Mouse (Mus musculus): Measurements from ENCODE around the gene Gm20388. TPM values are rescaled to one million over a fixed set of nuclear protein-coding genes. Genes with fewer than 3 reads are reported as not detected.

The Gm20388 gene
- total and polyA plus RNA-seq, 3 experiments: 0.02 to 0.05 TPM; not detected in 1

DNA sequence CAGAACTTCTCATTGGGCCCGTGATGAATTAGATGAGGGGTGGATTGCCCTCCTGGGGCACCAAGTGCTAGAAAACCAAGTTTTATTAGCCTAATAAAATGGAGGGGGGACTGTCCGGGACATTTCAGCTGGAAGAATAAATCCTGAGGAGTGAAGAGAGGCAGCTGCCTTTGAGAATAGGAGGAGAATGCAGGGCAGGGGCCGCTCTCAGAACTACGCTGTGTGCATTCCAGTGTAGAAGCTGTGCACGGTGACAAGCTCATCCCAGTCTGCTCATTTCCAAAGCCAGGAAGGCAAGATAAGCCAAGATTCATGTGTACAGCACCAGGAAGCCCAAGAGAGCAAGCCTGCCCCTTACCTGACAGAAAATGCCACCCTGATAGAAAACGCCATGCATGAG, 1487.4 kb downstream of the Gm20388 start:
- TF ChIP-seq CTCF (IDR thresholded peaks at IDR 0.05; ENCODE audit: low read depth, low read length): no peak
- no peak for TF ChIP-seq TAL1 (conservative IDR thresholded peaks at IDR 0.05; ENCODE audit: low read depth, low read length)
- no peak for TF ChIP-seq POLR2AphosphoS5 (IDR thresholded peaks at IDR 0.05; ENCODE audit: insufficient replicate concordance, low read depth, low read length)
- no peak for TF ChIP-seq GATA1 (IDR thresholded peaks at IDR 0.05; ENCODE audit: borderline replicate concordance, low read length)
- no peak for TF ChIP-seq GATA2 (IDR thresholded peaks at IDR 0.05; ENCODE audit: borderline replicate concordance, low read depth, low read length)
- Histone ChIP-seq H3K36me3 (replicated peaks) (no peaks in the 10 kb centered on the region), H3K9me3 (replicated peaks) (peaks cover 81% of the 10 kb centered on the region), H3K27me3 (ENCODE audit: insufficient read depth, low read length) (no peaks in the 10 kb centered on the region), H3K4me1 (ENCODE audit: insufficient read depth, low read depth, low read length) (no peaks in the 10 kb centered on the region), H3K4me3 (ENCODE audit: low read depth, low read length) (no peak overlapping the region)
- ATAC-seq (ENCODE audit: extremely low read depth, insufficient number of reproducible peaks, low FRiP score, poor library complexity, severe bottlenecking) (no peak), DNase-seq (ENCODE audit: low spot score) (no peak)

DNA sequence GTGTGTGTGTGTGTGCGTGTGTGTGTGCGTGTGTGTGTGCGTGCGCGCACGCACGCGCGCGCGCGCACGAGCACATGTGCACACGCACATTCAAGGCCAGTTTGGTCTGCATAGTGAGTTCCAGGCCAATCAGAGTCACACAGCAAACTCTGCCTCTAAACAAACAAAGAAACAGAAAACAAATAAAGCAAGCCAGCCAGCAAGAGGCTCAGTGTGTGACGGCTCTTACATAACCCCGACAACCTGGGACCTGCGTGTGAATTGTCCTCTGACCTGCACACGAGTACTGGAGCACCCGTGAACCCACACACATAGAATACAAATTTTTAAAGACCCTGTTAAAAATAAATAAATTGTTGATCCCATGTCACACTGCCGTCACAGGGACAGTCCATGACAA, 1488.1 kb downstream of the Gm20388 start:
- Histone ChIP-seq H3K27me3 (ENCODE audit: insufficient read depth, low read length) (no peaks in the 10 kb centered on the region), H3K9me3 (replicated peaks) (peaks cover 81% of the 10 kb centered on the region), H3K36me3 (replicated peaks) (no peaks in the 10 kb centered on the region), H3K4me1 (ENCODE audit: insufficient read depth, low read depth, low read length) (no peaks in the 10 kb centered on the region), H3K4me3 (ENCODE audit: low read depth, low read length) (no peak overlapping the region)
- no peak for DNase-seq (ENCODE audit: low spot score)
- TF ChIP-seq GATA2 (IDR thresholded peaks at IDR 0.05; ENCODE audit: borderline replicate concordance, low read depth, low read length): no peak
- TF ChIP-seq POLR2AphosphoS5 (IDR thresholded peaks at IDR 0.05; ENCODE audit: insufficient replicate concordance, low read depth, low read length): no peak
- TF ChIP-seq CTCF (IDR thresholded peaks at IDR 0.05; ENCODE audit: low read depth, low read length): no peak
- TF ChIP-seq GATA1 (IDR thresholded peaks at IDR 0.05; ENCODE audit: borderline replicate concordance, low read length): no peak
- TF ChIP-seq TAL1 (conservative IDR thresholded peaks at IDR 0.05; ENCODE audit: low read depth, low read length): no peak
- no peak for ATAC-seq (ENCODE audit: extremely low read depth, insufficient number of reproducible peaks, low FRiP score, poor library complexity, severe bottlenecking)

- no peak overlapping the region for H3K4me3 ChIP-seq (ENCODE audit: low read depth, low read length)
- no peaks in the 10 kb centered on the region for H3K4me1 ChIP-seq (ENCODE audit: insufficient read depth, low read depth, low read length)
- ATAC-seq (ENCODE audit: extremely low read depth, insufficient number of reproducible peaks, low FRiP score, poor library complexity, severe bottlenecking) (no peak), DNase-seq (ENCODE audit: low spot score) (no peak)
- TF ChIP-seq TAL1 (conservative IDR thresholded peaks at IDR 0.05; ENCODE audit: low read depth, low read length): no peak
- no peak for TF ChIP-seq POLR2AphosphoS5 (IDR thresholded peaks at IDR 0.05; ENCODE audit: insufficient replicate concordance, low read depth, low read length)
- no peak for TF ChIP-seq GATA2 (IDR thresholded peaks at IDR 0.05; ENCODE audit: borderline replicate concordance, low read depth, low read length)
- TF ChIP-seq CTCF (IDR thresholded peaks at IDR 0.05; ENCODE audit: low read depth, low read length): no peak
- TF ChIP-seq GATA1 (IDR thresholded peaks at IDR 0.05; ENCODE audit: borderline replicate concordance, low read length): no peak
- H3K36me3 ChIP-seq (replicated peaks): no peaks in the 10 kb centered on the region
- H3K9me3 ChIP-seq (replicated peaks): peaks cover 85% of the 10 kb centered on the region
- no peaks in the 10 kb centered on the region for H3K27me3 ChIP-seq (ENCODE audit: insufficient read depth, low read length)
Measured at GRCm38 (mm10) chr8:121399173-121399572, 1488.5 kb downstream of the Gm20388 start.

DNA sequence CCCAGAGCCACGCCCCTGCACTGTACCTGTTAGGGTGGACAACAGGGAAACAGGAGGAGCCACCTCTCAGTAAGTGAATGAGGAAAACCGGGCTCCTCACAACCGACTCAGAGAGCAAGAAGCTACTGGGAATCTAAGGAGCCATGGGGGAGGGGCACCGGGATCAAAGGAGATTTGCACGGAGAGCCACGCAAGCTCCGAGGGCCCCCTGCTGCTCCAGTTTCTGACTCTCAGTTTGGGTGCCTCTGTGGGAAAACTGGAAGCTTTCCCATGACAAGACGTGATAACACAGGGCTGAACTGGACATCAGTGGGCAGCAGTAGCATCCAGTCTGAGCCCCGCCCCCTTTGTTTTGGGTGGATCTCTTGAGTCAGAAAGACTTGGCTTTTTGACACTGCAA, 1489.9 kb downstream of the Gm20388 start:
- TF ChIP-seq GATA1 (IDR thresholded peaks at IDR 0.05; ENCODE audit: borderline replicate concordance, low read length) (no peak), CTCF (IDR thresholded peaks at IDR 0.05; ENCODE audit: low read depth, low read length) (no peak), POLR2AphosphoS5 (IDR thresholded peaks at IDR 0.05; ENCODE audit: insufficient replicate concordance, low read depth, low read length) (no peak), TAL1 (conservative IDR thresholded peaks at IDR 0.05; ENCODE audit: low read depth, low read length) (no peak), GATA2 (IDR thresholded peaks at IDR 0.05; ENCODE audit: borderline replicate concordance, low read depth, low read length) (no peak)
- Histone ChIP-seq H3K27me3 (ENCODE audit: insufficient read depth, low read length) (no peaks in the 10 kb centered on the region), H3K4me1 (ENCODE audit: insufficient read depth, low read depth, low read length) (no peaks in the 10 kb centered on the region), H3K4me3 (ENCODE audit: low read depth, low read length) (no peak overlapping the region), H3K9me3 (replicated peaks) (peaks cover 85% of the 10 kb centered on the region), H3K36me3 (replicated peaks) (no peaks in the 10 kb centered on the region)
- ATAC-seq (ENCODE audit: extremely low read depth, insufficient number of reproducible peaks, low FRiP score, poor library complexity, severe bottlenecking): no peak
- DNase-seq (ENCODE audit: low spot score): no peak

DNA sequence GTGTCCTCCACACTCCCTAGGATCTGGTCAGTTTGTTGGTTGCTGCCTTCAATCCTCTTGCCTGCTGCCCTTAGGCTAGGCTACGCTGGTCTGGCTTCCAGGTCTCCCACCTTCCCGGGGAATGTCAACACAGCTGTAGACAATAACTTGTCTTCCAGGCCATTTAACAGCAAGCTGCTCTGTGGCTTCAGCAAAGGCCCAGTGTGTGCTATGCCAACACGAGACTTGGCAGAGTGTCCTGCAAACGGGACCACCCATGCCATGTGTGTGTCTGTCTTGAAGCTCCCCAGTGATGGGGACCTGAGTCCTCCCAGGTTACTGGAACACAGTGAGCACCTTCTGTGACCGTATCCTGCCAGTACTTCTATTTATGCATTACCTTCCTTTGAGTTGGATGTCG, 1493.2 kb downstream of the Gm20388 start:
- DNase-seq (ENCODE audit: low spot score) (no peak), ATAC-seq (ENCODE audit: extremely low read depth, insufficient number of reproducible peaks, low FRiP score, poor library complexity, severe bottlenecking) (no peak)
- Histone ChIP-seq H3K27me3 (ENCODE audit: insufficient read depth, low read length) (no peaks in the 10 kb centered on the region), H3K36me3 (replicated peaks) (no peaks in the 10 kb centered on the region), H3K9me3 (replicated peaks) (peaks cover 55% of the 10 kb centered on the region), H3K4me1 (ENCODE audit: insufficient read depth, low read depth, low read length) (no peaks in the 10 kb centered on the region), H3K4me3 (ENCODE audit: low read depth, low read length) (no peak overlapping the region)
- TF ChIP-seq POLR2AphosphoS5 (IDR thresholded peaks at IDR 0.05; ENCODE audit: insufficient replicate concordance, low read depth, low read length) (no peak), GATA1 (IDR thresholded peaks at IDR 0.05; ENCODE audit: borderline replicate concordance, low read length) (no peak), CTCF (IDR thresholded peaks at IDR 0.05; ENCODE audit: low read depth, low read length) (no peak), GATA2 (IDR thresholded peaks at IDR 0.05; ENCODE audit: borderline replicate concordance, low read depth, low read length) (no peak), TAL1 (conservative IDR thresholded peaks at IDR 0.05; ENCODE audit: low read depth, low read length) (no peak)

DNA sequence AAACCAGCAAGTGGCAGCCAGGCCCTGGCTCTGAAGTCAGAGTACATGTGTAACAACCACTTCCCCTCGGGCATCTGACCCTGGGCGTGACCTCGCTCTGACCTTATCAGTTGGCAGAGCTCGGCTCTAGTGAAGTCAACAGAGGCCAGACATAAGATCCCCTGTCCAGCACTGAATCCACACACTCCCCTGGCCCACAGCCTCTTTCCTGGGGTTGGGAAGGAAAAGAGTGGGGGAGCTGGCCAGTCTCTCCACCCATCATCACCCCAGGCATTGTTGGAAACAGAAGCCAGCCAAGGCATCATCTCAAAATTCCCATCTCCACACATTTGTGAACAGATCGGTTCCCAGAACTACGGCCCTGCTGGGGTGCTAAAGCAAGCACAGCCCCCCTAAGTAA, 1507.4 kb downstream of the Gm20388 start:
- Histone ChIP-seq H3K9me3 (replicated peaks) (peaks cover 78% of the 10 kb centered on the region), H3K27me3 (ENCODE audit: insufficient read depth, low read length) (no peaks in the 10 kb centered on the region), H3K4me3 (ENCODE audit: low read depth, low read length) (no peak overlapping the region), H3K36me3 (replicated peaks) (no peaks in the 10 kb centered on the region), H3K4me1 (ENCODE audit: insufficient read depth, low read depth, low read length) (no peaks in the 10 kb centered on the region)
- no peak for ATAC-seq (ENCODE audit: extremely low read depth, insufficient number of reproducible peaks, low FRiP score, poor library complexity, severe bottlenecking)
- no peak for DNase-seq (ENCODE audit: low spot score)
- no peak for TF ChIP-seq TAL1 (conservative IDR thresholded peaks at IDR 0.05; ENCODE audit: low read depth, low read length)

DNA sequence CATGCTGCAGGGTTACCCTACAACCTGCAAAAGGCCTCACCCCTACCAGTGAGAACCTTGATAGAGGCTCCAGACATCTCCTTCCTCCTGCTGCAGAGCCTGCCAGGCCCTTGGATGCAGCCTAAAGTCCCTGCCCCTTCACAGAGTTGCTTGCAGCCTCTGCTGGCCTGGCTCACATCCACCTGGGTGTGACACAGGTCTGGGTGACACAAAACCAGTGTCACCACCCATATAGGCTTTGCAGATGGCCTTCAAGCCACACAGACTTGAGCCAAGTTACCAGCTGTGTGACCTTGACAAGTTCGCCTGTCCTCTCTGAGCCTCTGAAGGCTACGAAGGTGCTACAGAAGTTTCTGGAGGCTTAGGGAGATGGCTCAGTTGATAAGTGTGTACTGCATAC, 1508.9 kb downstream of the Gm20388 start:
- Histone ChIP-seq H3K4me3 (ENCODE audit: low read depth, low read length) (no peak overlapping the region), H3K36me3 (replicated peaks) (no peaks in the 10 kb centered on the region), H3K4me1 (ENCODE audit: insufficient read depth, low read depth, low read length) (no peaks in the 10 kb centered on the region), H3K9me3 (replicated peaks) (peaks cover 79% of the 10 kb centered on the region), H3K27me3 (ENCODE audit: insufficient read depth, low read length) (no peaks in the 10 kb centered on the region)
- no peak for DNase-seq (ENCODE audit: low spot score)
- ATAC-seq (ENCODE audit: extremely low read depth, insufficient number of reproducible peaks, low FRiP score, poor library complexity, severe bottlenecking): no peak
- TF ChIP-seq GATA2 (IDR thresholded peaks at IDR 0.05; ENCODE audit: borderline replicate concordance, low read depth, low read length): no peak
- TF ChIP-seq CTCF (IDR thresholded peaks at IDR 0.05; ENCODE audit: low read depth, low read length): no peak
- no peak for TF ChIP-seq TAL1 (conservative IDR thresholded peaks at IDR 0.05; ENCODE audit: low read depth, low read length)
- no peak for TF ChIP-seq GATA1 (IDR thresholded peaks at IDR 0.05; ENCODE audit: borderline replicate concordance, low read length)
- no peak for TF ChIP-seq POLR2AphosphoS5 (IDR thresholded peaks at IDR 0.05; ENCODE audit: insufficient replicate concordance, low read depth, low read length)

All from G1E (cell line).